Mouse (Mus musculus) heart, adult 18-20 months (tissue): ENCODE data around the gene Wdr31. TPM values are rescaled to one million over a fixed set of nuclear protein-coding genes. Genes with fewer than 3 reads are reported as not detected.
A peak's percentile ranks its signal among the peaks of the same experiment; 100 is the strongest.

Source experiments
- DNase-seq, 2 experiments: peaks; one replicate each; pipeline ENCODE4 v3.0.0; 2021 to 2022; ENCODE audit warnings: mixed read lengths in 1 of 2
- total RNA-seq, 2 experiments: library from RNA; stranded (reverse); gene quantifications; 2 replicates each; pipeline ENCODE4 v1.2.3; 2021

The Wdr31 gene
- total RNA-seq, 2 experiments from 2014 or later: 0.30 to 0.59 TPM

GRCm38 (mm10) chr4:62439793-62440192 lies 30.9 kb downstream of the Wdr31 start:
- no peak for DNase-seq

GRCm38 (mm10) chr4:62437871-62438270 lies 32.8 kb downstream of the Wdr31 start:
- DNase-seq: no peak

- DNase-seq: no peak
Measured at GRCm38 (mm10) chr4:62437256-62437778, 33.4 kb downstream of the Wdr31 start.

- DNase-seq: no peak
Measured at GRCm38 (mm10) chr4:62435081-62435480, 35.6 kb downstream of the Wdr31 start, which contains the start of gene Rnf183. Rnf183 (minus strand) TSS chr4:62435252.

- no peak for DNase-seq
Measured at GRCm38 (mm10) chr4:62433939-62434870, 36.5 kb downstream of the Wdr31 start.

- no peak for DNase-seq
Measured at GRCm38 (mm10) chr4:62431522-62431921, 39.2 kb downstream of the Wdr31 start.

- no peak for DNase-seq
Measured at GRCm38 (mm10) chr4:62430678-62431077, 40.0 kb downstream of the Wdr31 start.

- no peak for DNase-seq
Measured at GRCm38 (mm10) chr4:62429616-62430015, 41.1 kb downstream of the Wdr31 start.

- DNase-seq: no peak
Measured at GRCm38 (mm10) chr4:62427978-62428758, 42.5 kb downstream of the Wdr31 start.

- DNase-seq: no peak
Measured at GRCm38 (mm10) chr4:62425891-62426290, 44.8 kb downstream of the Wdr31 start.

- DNase-seq: no peak
Measured at GRCm38 (mm10) chr4:62419091-62419490, 51.6 kb downstream of the Wdr31 start.

GRCm38 (mm10) chr4:62418448-62418847 lies 52.2 kb downstream of the Wdr31 start:
- no peak for DNase-seq

GRCm38 (mm10) chr4:62411606-62412005 lies 59.1 kb downstream of the Wdr31 start:
- no peak for DNase-seq

GRCm38 (mm10) chr4:62410325-62410724 lies 60.4 kb downstream of the Wdr31 start:
- no peak for DNase-seq

- DNase-seq: no peak
Measured at GRCm38 (mm10) chr4:62409615-62410014, 61.1 kb downstream of the Wdr31 start.

- DNase-seq: peak; percentile 98 to 99
Measured at GRCm38 (mm10) chr4:62408601-62409282, 62.0 kb downstream of the Wdr31 start, which contains the start of the genes Cdc26 and Prpf4. Cdc26 (minus strand) TSS chr4:62408642. Prpf4 (plus strand) TSS chr4:62408797.

GRCm38 (mm10) chr4:62407730-62408582 lies 62.7 kb downstream of the Wdr31 start:
- DNase-seq: peak; percentile 65 to 82

GRCm38 (mm10) chr4:62406133-62406532 lies 64.6 kb downstream of the Wdr31 start:
- no peak for DNase-seq

- DNase-seq: peak; percentile 30
Measured at GRCm38 (mm10) chr4:62398956-62399355, 71.7 kb downstream of the Wdr31 start.
